Mouse (Mus musculus): Measurements from ENCODE around the gene Hip1r. TPM values are rescaled to one million over a fixed set of nuclear protein-coding genes. Genes with fewer than 3 reads are reported as not detected.

Hip1r gene
- total RNA-seq, 2 experiments from 2014 or later: 82.6 to 85.0 TPM

- peak; percentile 88 to 90 for DNase-seq (ENCODE audit: low spot score in 2 of 2)
- intact Hi-C loops (cut with DNase I): loop anchor here (1.0 to 5.0 kb wide), 2 partner anchors 45 to 165 kb away; no protein-coding TSS in a partner anchor
Observed at GRCm38 (mm10) chr5:123992794-123993193, 19.4 kb downstream of the Hip1r start.

- DNase-seq (ENCODE audit: low spot score in 2 of 2): peak; percentile 75 to 79
- intact Hi-C loops (cut with DNase I): loop anchor here (1.0 to 5.0 kb wide), 2 partner anchors 46 to 166 kb away; no protein-coding TSS in a partner anchor
Observed at GRCm38 (mm10) chr5:123993263-123994036, 20.0 kb downstream of the Hip1r start.

- intact Hi-C loops (cut with DNase I): loop anchor here (5.0 kb wide), 1 partner anchor 167 kb away; no protein-coding TSS in a partner anchor
- DNase-seq (ENCODE audit: low spot score in 2 of 2): no peak
Observed at GRCm38 (mm10) chr5:123994468-123994867, 21.0 kb downstream of the Hip1r start.

- intact Hi-C loops (cut with DNase I): no loop called here
- no peak for DNase-seq (ENCODE audit: low spot score in 2 of 2)
Observed at GRCm38 (mm10) chr5:123995388-123995787, 22.0 kb downstream of the Hip1r start.

GRCm38 (mm10) chr5:123996194-123996593 is 22.8 kb downstream of the Hip1r start:
- intact Hi-C loops (cut with DNase I): no loop called here
- no peak for DNase-seq (ENCODE audit: low spot score in 2 of 2)

GRCm38 (mm10) chr5:123996695-123997094 is 23.3 kb downstream of the Hip1r start:
- intact Hi-C loops (cut with DNase I): no loop called here
- DNase-seq (ENCODE audit: low spot score in 2 of 2): no peak

- no peak for DNase-seq (ENCODE audit: low spot score in 2 of 2)
- intact Hi-C loops (cut with DNase I): no loop called here
Observed at GRCm38 (mm10) chr5:123997211-123997751, 23.9 kb downstream of the Hip1r start.

- DNase-seq (ENCODE audit: low spot score in 2 of 2): no peak
- intact Hi-C loops (cut with DNase I): no loop called here
Observed at GRCm38 (mm10) chr5:123997811-123998210, 24.4 kb downstream of the Hip1r start.

- no peak for DNase-seq (ENCODE audit: low spot score in 2 of 2)
- intact Hi-C loops (cut with DNase I): no loop called here
Observed at GRCm38 (mm10) chr5:123998370-123998769, 24.9 kb downstream of the Hip1r start.

GRCm38 (mm10) chr5:124000824-124001223 is 27.4 kb downstream of the Hip1r start:
- intact Hi-C loops (cut with DNase I): loop anchor here (1.0 kb wide), 1 partner anchor 83 kb away; no protein-coding TSS in a partner anchor
- DNase-seq (ENCODE audit: low spot score in 2 of 2): peak; percentile 93 to 96

GRCm38 (mm10) chr5:124001274-124001673 is 27.8 kb downstream of the Hip1r start:
- DNase-seq (ENCODE audit: low spot score in 2 of 2): no peak
- intact Hi-C loops (cut with DNase I): loop anchor here (1.0 kb wide), 1 partner anchor 83 kb away; no protein-coding TSS in a partner anchor

GRCm38 (mm10) chr5:124002876-124003275 is 29.4 kb downstream of the Hip1r start:
- DNase-seq (ENCODE audit: low spot score in 2 of 2): peak; percentile 62 to 70
- intact Hi-C loops (cut with DNase I): no loop called here

- DNase-seq (ENCODE audit: low spot score in 2 of 2): no peak
- intact Hi-C loops (cut with DNase I): no loop called here
Observed at GRCm38 (mm10) chr5:124003375-124003774, 29.9 kb downstream of the Hip1r start.

GRCm38 (mm10) chr5:124004356-124005150 is 31.1 kb downstream of the Hip1r start:
- intact Hi-C loops (cut with DNase I): loop anchor here (2.0 kb wide), 1 partner anchor 26 kb away; no protein-coding TSS in a partner anchor
- no peak for DNase-seq (ENCODE audit: low spot score in 2 of 2)

GRCm38 (mm10) chr5:124005151-124005500 is 31.7 kb downstream of the Hip1r start:
- no peak for DNase-seq (ENCODE audit: low spot score in 2 of 2)
- intact Hi-C loops (cut with DNase I): loop anchor here (2.0 kb wide), 1 partner anchor 26 kb away; no protein-coding TSS in a partner anchor

GRCm38 (mm10) chr5:124005591-124005990 is 32.2 kb downstream of the Hip1r start:
- intact Hi-C loops (cut with DNase I): loop anchor here (2.0 kb wide), 1 partner anchor 25 kb away; no protein-coding TSS in a partner anchor

GRCm38 (mm10) chr5:124006082-124006873 is 32.9 kb downstream of the Hip1r start:
- intact Hi-C loops (cut with DNase I): no loop called here
- no peak for DNase-seq (ENCODE audit: low spot score in 2 of 2)

More at GRCm38 (mm10) chr5:124005591-124005990, 32.2 kb downstream of the Hip1r start:
- DNase-seq (ENCODE audit: low spot score in 2 of 2): no peak

- no peak for DNase-seq (ENCODE audit: low spot score in 2 of 2)
- intact Hi-C loops (cut with DNase I): no loop called here
Observed at GRCm38 (mm10) chr5:124006891-124007491, 33.6 kb downstream of the Hip1r start.

- DNase-seq (ENCODE audit: low spot score in 2 of 2): no peak
- intact Hi-C loops (cut with DNase I): no loop called here
Observed at GRCm38 (mm10) chr5:124010077-124010476, 36.6 kb downstream of the Hip1r start.

Data from left cerebral cortex, postnatal 14 days (tissue).